Mouse (Mus musculus) MEL (cell line): Measurements from ENCODE around the gene Gabrr2.

Experiments
- CTCF ChIP-seq, 3 experiments: IDR thresholded peaks in 2 of 3; conservative IDR thresholded peaks in 1 of 3; 2 replicates each; pipeline ENCODE4 v1.5.1; 2011 to 2012; ENCODE audit warnings: low read length in 3 of 3, low read depth in 2 of 3, mild to moderate bottlenecking in 2 of 3, improper control_type of control experiment in 1 of 3, inconsistent platforms in 1 of 3, mixed read lengths in 1 of 3, moderate library complexity in 1 of 3; ENCODE audit not compliant: control insufficient read depth in 1 of 3, insufficient read depth in 1 of 3, poor library complexity in 1 of 3, severe bottlenecking in 1 of 3
- JUND ChIP-seq: IDR thresholded peaks from 2 replicates; pipeline ENCODE4 v1.6.1; 2011; ENCODE audit warnings: low read depth, mild to moderate bottlenecking, improper control_type of control experiment, low read length
- MAX ChIP-seq: IDR thresholded peaks from 2 replicates; pipeline ENCODE4 v1.6.1; 2011; ENCODE audit warnings: low read length, improper control_type of control experiment
- NRF1 ChIP-seq: IDR thresholded peaks from 2 replicates; pipeline ENCODE4 v1.6.1; 2014; ENCODE audit warnings: low read depth, mild to moderate bottlenecking, inconsistent platforms, low read length, improper control_type of control experiment, moderate library complexity; ENCODE audit not compliant: poor library complexity, insufficient read depth, severe bottlenecking
- POLR2A ChIP-seq, 2 experiments: IDR thresholded peaks; 2 replicates each; pipeline ENCODE4 v1.6.1; 2011 to 2012; ENCODE audit warnings: low read length in 2 of 2, mild to moderate bottlenecking in 2 of 2, control low read depth in 1 of 2, improper control_type of control experiment in 1 of 2, low read depth in 1 of 2, moderate library complexity in 1 of 2; ENCODE audit not compliant: control insufficient read depth in 1 of 2, insufficient read depth in 1 of 2, poor library complexity in 1 of 2

DNA sequence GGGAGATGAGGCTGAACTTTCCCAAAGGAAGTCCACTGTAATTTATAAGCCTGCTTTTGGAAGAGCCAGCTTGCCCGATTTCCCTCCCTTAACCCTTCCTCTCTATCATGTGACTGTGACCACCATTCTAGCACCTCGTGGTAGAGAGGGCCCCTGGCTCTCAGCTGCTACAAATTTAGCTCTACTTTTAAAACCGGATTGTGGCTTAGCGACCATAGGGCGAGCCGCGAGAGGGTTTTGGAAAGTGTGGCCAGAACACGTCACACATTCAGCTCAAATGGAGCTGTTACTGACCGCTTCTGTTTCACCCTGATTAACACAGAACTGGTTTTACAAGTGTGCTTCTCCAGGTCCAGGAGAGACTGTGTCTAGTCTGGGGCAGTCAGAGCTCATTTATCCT lies 48.6 kb downstream of the Gabrr2 start:
- TF ChIP-seq CTCF (IDR thresholded peaks at IDR 0.05 in 2 of 3, conservative IDR thresholded peaks at IDR 0.05 in 1 of 3; ENCODE audit: control insufficient read depth in 1 of 3, insufficient read depth in 1 of 3, low read depth in 2 of 3, low read length in 3 of 3, poor library complexity in 1 of 3, severe bottlenecking in 1 of 3) (no peak), POLR2A (IDR thresholded peaks at IDR 0.05; ENCODE audit: control insufficient read depth in 1 of 2, insufficient read depth in 1 of 2, low read depth in 1 of 2, low read length in 2 of 2, poor library complexity in 1 of 2) (no peak), JUND (no peak), NRF1 (no peak), MAX (no peak)
